Mouse (Mus musculus): Measurements from ENCODE around the gene Foxp4.
A peak's percentile ranks its signal among the peaks of the same experiment; 100 is the strongest.

The Foxp4 gene

GRCm38 (mm10) chr17:47897956-47898752, 26.3 kb downstream of the Foxp4 start:
- peak; percentile 90 for DNase-seq (ENCODE audit: low read depth, low spot score)

DNA sequence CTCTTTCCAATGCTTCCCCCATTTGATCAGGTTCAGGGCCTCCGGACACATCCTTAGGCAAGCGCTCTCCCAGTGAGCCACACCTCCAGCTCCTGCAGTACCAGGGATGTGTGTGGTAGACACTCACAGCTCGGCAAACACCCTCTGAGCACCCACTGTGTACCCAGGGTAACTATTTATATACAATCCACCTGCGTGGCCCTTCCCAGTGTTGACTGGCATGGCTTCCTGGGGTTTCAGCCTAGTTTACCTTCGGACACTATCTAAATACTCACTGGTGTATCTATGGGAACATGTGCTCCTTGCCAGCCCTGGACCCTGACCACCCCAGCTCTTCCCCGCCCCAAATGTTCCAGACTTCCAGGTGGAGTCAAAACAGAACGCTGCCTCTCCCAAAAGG, 34.7 kb downstream of the Foxp4 start:
- DNase-seq (ENCODE audit: low read depth, low spot score), result no peak

- DNase-seq (ENCODE audit: low read depth, low spot score), result no peak
Observed at GRCm38 (mm10) chr17:47889267-47889666, 35.2 kb downstream of the Foxp4 start.

- DNase-seq (ENCODE audit: low read depth, low spot score), result no peak
Observed at GRCm38 (mm10) chr17:47888641-47889040, 35.8 kb downstream of the Foxp4 start.

DNA sequence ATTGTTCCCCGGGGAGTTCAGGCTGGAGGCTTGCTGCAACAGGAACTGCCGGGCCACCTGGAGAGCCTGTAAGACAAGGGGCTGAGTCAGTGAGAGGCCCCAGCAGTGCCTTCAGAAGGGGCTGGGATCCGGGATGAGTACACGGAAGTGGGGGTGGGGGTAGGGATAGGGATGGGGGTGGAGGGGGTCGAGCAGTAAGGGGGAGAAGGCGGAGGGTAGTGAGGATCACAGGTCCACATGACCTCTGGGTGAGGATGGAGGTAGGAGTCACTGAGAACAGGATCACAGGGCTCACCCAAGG, 36.3 kb downstream of the Foxp4 start:
- no peak for DNase-seq (ENCODE audit: low read depth, low spot score)

- DNase-seq (ENCODE audit: low read depth, low spot score), result peak; percentile 79
Observed at GRCm38 (mm10) chr17:47887381-47888154, 36.9 kb downstream of the Foxp4 start.

DNA sequence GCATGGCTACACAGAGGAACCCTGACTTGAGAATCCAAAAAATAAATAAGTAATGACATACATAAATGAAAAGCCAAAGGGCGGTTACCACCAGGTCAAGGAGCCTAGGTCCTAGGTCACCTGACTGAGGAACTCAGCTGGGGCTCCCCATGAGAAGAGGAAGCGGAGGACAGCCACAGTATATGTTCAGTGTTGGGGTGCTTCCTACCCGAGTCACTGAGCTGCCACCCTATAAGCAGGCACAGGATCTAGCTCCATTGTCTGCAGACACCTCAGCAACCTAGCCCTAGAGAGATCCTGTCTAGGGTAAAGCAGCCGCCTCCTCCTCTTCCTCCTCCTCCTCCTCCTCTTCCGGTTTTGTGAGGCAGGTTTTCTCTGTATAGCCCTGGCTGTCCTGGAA, 41.3 kb downstream of the Foxp4 start:
- DNase-seq (ENCODE audit: low read depth, low spot score), result no peak

- no peak for DNase-seq (ENCODE audit: low read depth, low spot score)
Observed at GRCm38 (mm10) chr17:47881330-47881729, 43.1 kb downstream of the Foxp4 start.

- no peak for DNase-seq (ENCODE audit: low read depth, low spot score)
Observed at GRCm38 (mm10) chr17:47879207-47879606, 45.2 kb downstream of the Foxp4 start.

DNA sequence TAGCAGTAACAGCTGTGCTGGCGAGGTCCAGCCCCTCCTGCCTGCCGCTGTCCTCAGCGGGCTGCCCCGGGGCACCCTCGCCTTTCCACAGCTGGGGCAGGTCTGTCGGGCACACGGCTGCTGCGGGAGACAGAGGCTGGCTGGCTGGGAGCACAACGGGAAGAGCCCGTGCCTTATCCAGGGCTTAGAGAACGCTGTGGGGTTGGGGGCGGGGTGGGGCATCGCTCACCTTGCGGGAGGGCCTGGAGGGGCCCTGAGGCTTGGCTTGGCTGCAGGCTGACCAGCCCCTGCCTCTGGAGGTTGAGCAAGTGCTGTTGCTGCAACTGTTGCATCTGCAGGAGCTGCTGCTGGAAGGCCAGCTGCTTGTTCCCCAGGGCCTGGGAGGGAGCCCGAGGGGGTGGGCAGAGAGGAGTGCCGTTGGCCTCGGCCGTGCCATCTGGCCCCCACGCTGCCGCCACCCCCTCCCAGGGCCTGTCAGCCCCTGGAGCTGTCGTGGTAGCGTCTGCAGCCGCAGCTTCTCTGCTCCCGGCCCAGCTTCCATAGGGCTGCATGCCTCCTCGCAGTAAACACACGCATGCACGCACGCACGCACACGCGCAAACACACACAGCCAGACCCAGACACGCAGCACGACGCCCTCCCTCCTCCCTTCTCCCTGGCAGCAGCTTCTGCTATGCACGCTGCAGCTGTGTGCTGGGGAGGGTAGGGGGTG, 45.9 kb downstream of the Foxp4 start:
- DNase-seq (ENCODE audit: low read depth, low spot score), result no peak

DNA sequence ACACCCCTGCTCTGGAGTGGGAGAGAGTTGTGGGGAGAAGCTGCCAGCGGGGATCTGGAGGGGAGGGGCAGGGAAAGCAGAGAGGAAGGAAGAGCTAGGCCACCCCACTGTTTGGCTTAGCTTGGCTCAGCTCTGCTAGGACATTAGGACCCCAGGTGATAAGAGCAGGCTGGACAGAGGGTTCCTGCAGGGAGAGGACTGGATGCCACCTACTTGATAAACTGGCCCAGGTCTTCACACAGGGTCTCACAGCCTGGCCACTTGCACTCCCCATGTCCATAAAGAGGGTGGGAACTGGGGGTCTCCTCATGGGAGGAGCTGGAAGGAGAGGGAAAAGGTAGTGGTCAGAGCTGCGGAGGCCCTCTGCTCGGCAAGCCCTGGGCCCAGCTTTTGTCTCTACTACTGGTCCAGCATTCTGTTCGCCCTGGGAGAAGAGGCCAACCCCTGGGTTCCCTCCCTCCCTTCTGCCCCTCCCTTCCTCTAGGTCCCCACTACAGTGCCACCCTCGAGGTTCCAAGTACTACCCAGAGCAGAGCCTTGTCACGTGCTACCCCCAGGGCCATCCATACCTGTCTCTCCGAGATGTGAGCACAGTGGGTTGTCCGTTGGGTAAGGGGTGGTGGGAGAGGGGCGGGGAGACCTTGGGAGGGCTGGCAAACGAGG, 46.6 kb downstream of the Foxp4 start:
- DNase-seq (ENCODE audit: low read depth, low spot score), result no peak

GRCm38 (mm10) chr17:47876776-47877714, 47.4 kb downstream of the Foxp4 start:
- no peak for DNase-seq (ENCODE audit: low read depth, low spot score)

DNA sequence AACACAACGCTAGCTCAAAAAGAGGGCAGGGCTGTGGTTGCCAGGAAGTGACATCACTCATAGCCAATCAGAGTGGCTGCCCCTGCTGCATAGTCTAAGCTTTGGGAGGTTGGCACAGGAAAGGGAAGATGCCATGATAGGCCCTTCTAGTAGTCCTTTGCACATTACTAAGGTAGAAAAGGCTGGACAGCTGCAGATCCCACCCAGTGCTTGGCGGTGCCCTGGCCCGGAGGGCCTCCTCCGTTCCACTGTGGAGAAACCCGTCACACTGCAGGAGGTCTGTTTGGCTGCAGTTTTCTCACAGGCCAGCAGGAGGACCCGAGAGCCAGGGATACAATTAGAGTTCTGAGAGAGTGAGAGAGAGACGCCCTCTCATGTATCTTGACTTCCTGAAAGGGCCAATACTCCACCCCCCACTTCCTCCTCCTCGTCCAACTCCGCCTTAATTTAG, 51.1 kb downstream of the Foxp4 start:
- DNase-seq (ENCODE audit: low read depth, low spot score), result peak; percentile 83

DNA sequence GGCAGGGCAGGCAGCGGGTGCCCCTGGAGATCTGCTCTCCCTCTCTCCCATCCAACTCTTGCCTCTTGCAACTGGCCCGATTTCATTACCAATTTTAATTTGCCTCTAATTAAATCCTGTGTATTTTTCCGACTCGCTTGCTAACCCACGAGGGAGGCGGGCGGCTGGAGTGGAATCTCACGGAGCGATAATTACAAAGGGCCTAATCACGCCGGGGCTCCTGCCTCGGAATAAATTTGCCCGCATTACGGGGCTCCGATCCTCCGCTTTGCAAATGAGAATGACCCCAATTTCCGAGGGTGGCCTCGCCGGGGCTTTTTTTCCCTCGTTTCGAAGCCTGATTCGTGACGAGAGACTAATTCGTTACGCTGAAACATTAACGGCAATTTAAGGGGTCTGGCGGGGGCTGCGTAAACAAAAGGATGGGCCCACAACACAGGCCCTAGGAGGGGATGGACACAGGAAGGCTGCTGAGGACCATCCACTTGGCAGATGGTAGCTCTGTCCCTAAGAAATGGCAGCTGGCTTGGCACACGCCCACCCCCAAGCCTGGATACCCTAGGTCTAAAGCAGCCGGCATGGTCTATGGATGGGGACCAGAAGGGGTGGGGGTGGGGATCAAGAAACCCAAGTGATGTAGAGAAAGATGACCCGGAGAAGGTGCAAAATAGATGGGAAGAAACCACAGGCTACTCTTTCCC, 52.0 kb downstream of the Foxp4 start:
- no peak for DNase-seq (ENCODE audit: low read depth, low spot score)

GRCm38 (mm10) chr17:47869874-47870273, 54.6 kb downstream of the Foxp4 start:
- no peak for DNase-seq (ENCODE audit: low read depth, low spot score)

DNA sequence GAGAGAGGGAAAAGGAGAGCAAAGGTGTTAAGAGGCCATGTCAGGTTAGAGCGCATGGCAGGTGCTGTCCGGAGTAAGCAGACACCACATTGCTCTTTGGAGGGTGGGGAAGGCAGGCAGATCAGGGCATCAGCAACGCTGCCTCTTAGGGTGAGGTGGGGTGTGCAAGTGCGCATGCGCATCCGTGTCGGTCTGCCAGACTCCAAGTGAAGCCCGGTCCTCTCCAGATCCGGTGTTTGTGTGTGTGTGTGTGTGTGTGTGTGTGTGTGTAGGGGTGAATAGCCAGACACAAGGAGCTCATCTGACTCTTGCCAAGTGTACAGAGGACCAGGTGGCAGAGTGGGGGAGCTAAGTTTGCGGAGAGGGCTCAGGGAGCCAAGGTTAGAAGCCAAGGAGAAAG, 58.4 kb downstream of the Foxp4 start:
- no peak for DNase-seq (ENCODE audit: low read depth, low spot score)

- DNase-seq (ENCODE audit: low read depth, low spot score), result peak; percentile 90
Observed at GRCm38 (mm10) chr17:47864496-47864895, 59.9 kb downstream of the Foxp4 start.

GRCm38 (mm10) chr17:47863437-47863836, 61.0 kb downstream of the Foxp4 start:
- no peak for DNase-seq (ENCODE audit: low read depth, low spot score)

GRCm38 (mm10) chr17:47863023-47863422, 61.4 kb downstream of the Foxp4 start:
- no peak for DNase-seq (ENCODE audit: low read depth, low spot score)

DNA sequence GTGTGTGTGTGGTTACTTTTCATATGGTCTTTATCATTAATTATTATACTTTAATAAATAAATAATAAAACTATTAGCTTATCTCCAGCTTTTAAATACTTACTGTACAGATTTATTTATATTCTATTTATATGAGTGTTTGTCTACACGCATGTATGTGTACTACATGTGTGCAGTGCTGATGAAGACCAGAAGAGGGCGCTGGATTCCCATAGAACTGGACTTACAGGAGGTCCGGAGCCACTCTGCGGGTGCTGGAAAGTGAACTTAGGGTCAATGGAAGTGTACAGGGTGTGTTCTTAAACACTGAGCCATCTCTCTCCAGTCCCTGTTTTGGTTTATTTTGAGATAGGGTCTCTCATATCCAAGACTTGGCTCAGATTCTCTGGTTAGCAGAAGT, 68.9 kb downstream of the Foxp4 start:
- DNase-seq (ENCODE audit: low read depth, low spot score), result no peak
